Mouse (Mus musculus) heart, embryonic 11.5 days (tissue): ENCODE results near the gene Tcte1. TPM values are rescaled to one million over a fixed set of nuclear protein-coding genes. Genes with fewer than 3 reads are reported as not detected.

ENCODE experiments used
- ATAC-seq: fragments of 200-750 bp; cut with Nextera tagmentation; replicated peaks from 2 replicates; pipeline ENCODE4 v1.8.0; 2017; ENCODE audit warnings: moderate library complexity; ENCODE audit not compliant: insufficient number of reproducible peaks, low FRiP score, low TSS enrichment
- H3K27ac ChIP-seq: fragments of 300-500 bp; sonication (generic); 2 replicates; pipeline ENCODE4 v1.5.1; 2014; ENCODE audit warnings: mild to moderate bottlenecking, low read depth, low read length
- H3K27me3 ChIP-seq: fragments of 300-500 bp; sonication (generic); 2 replicates; pipeline ENCODE4 v1.6.1; 2014; ENCODE audit warnings: mild to moderate bottlenecking, low read length, mixed read lengths; ENCODE audit not compliant: control insufficient read depth, insufficient read depth
- H3K36me3 ChIP-seq: fragments of 300-500 bp; sonication (generic); 2 replicates; pipeline ENCODE4 v1.6.1; 2014; ENCODE audit warnings: mild to moderate bottlenecking, low read length, moderate library complexity, mixed read lengths; ENCODE audit not compliant: control insufficient read depth, insufficient read depth
- H3K4me1 ChIP-seq: fragments of 300-500 bp; sonication (generic); 2 replicates; pipeline ENCODE4 v1.6.1; 2014; ENCODE audit warnings: low read length; ENCODE audit not compliant: control insufficient read depth, insufficient read depth
- H3K4me2 ChIP-seq: fragments of 300-500 bp; sonication (generic); 2 replicates; pipeline ENCODE4 v1.6.1; 2014; ENCODE audit warnings: mild to moderate bottlenecking, moderate library complexity
- H3K4me3 ChIP-seq: fragments of 300-500 bp; sonication (generic); 2 replicates; pipeline ENCODE4 v1.5.1; 2014; ENCODE audit warnings: low read depth, low read length
- H3K9ac ChIP-seq: fragments of 300-500 bp; sonication (generic); 2 replicates; pipeline ENCODE4 v1.6.1; 2014; ENCODE audit warnings: mild to moderate bottlenecking, low read depth, low read length, moderate library complexity
- H3K9me3 ChIP-seq: fragments of 300-500 bp; sonication (generic); replicated peaks from 2 replicates; pipeline ENCODE4 v1.6.1; 2016; ENCODE audit warnings: low read length; ENCODE audit not compliant: control insufficient read depth
- WGBS: fragments of 180-500 bp; shearing (Covaris S2); extraction: QIAGEN DNeasy Blood & Tissue Kit; methylation state at CpG from one replicate; pipeline ENCODE4 v1.1.7; 2014; ENCODE audit not compliant: insufficient replicate concordance; 5-methylcytosine and 5-hydroxymethylcytosine counted together
- polyA plus RNA-seq: library from polyadenylated mRNA; unstranded; fragments of >200 nt; fragmentation: Nextera tagmentation; extraction: Ambion mirVana; gene quantifications from 2 replicates; pipeline ENCODE4 v1.2.1, GENCODE M21; 2014

The Tcte1 gene
- polyA plus RNA-seq, 1 experiment from 2014 or later: 0.13 TPM

DNA sequence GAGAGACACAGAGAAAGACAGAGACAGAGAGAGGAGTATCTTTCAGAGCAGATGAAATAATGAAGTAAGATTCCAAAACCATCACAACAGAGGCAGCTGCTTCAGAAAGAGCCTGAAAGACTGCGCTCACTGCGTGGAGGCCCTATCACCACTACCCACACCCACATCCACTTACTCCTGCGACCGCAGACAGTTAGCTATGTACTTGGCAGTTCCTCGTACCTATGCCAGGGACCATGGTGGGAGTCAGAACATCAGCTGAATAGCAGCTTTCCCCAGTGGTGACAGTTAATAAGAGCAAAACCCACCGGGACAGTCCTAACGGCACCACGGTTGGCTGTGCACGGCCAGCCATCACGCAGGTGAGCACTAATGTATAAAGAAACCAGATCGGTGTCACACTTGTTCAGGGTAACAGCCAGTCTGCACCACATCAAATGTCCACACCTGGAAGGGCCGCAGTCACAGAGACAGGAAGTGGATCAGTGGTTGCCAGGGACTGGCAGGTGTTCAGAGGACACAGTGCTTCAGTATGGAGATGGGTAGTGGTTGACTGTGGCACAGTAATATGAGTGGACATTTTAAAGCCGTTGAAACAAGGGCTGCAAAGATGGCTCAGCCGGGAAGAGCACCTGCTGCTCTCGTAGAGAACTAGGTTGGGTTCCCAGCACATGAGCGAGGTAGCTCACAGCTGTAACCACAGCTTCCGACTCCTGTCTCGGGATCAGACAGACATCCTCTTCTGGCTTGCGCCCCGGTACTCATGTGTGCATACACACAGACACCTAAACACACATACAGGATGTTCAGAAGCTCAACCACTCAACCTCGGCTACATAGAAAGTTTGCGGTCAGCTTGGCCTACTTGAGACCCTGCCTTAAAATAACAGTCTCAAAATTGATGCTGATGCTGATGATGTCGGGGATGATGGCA lies 34.6 kb upstream of the Tcte1 start:
- Histone ChIP-seq H3K9ac (no peak overlapping the region), H3K27ac (no peak overlapping the region), H3K4me3 (no peak overlapping the region), H3K36me3 (no peaks in the 10 kb centered on the region), H3K27me3 (no peaks in the 10 kb centered on the region; the same call in 1 of the 2 replicates), H3K9me3 (no peaks in the 10 kb centered on the region), H3K4me2 (no peak overlapping the region), H3K4me1 (no peaks in the 10 kb centered on the region)
- no peak for ATAC-seq
- 81% methylated on average over 23 of the region's 23 CpGs for WGBS

DNA sequence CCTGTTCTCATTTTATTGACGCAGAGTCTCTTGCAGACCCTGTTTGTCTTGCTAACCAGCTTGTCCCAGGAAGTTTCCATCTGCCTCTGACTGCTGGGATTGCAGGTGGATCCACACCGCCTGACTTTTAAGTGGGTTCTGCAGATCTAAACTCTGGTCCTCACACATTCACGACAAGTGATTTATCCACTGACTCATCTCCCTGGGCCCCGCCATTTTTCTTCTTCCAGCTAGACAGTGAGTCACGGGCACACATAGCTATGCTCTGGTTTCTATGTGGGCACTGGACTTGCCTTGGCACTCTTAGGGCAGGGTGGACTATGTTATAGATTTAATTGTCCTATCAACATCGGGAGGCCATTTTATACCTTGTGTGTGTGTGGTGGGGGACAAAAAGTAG lies 33.5 kb upstream of the Tcte1 start:
- no peaks in the 10 kb centered on the region for H3K4me1 ChIP-seq
- H3K9ac ChIP-seq: no peak overlapping the region
- no peaks in the 10 kb centered on the region for H3K9me3 ChIP-seq
- ATAC-seq: no peak
- 72% methylated on average over 6 of the region's 6 CpGs for WGBS
- no peak overlapping the region for H3K4me2 ChIP-seq
- H3K36me3 ChIP-seq: no peaks in the 10 kb centered on the region
- no peak overlapping the region for H3K27ac ChIP-seq
- H3K27me3 ChIP-seq: no peaks in the 10 kb centered on the region; the same call in 1 of the 2 replicates
- no peak overlapping the region for H3K4me3 ChIP-seq

DNA sequence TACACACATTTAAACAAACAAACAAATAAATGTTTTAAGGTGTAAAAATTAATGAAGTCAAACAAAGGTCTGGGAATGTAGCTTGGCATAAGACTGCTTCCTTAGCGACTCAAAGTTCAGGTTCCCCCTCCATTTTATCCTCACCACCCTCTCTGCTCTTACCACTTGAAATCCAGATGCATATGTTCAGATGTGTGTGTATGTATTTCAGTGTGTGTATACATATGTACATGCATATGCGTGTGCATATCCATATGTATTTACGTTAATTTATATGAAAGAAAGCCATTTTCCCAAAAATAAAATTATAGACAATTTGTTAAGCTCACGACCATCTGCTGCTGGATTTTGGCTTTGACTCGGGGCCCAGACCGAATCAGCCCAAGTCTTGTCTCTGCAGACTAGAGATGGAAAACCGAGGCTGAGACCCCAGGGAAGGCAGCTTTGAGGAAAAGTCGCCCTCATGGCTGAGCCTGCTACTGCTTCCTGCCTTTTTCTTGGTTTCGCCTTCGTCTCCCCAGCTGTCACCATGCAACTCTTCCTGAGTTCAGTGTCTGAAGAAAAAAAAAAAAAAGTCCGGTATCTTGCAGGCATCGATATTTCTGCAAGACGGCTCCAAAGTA lies 32.6 kb upstream of the Tcte1 start:
- no peak for ATAC-seq
- H3K4me1 ChIP-seq: no peaks in the 10 kb centered on the region
- no peak overlapping the region for H3K4me2 ChIP-seq
- WGBS: 68% methylated on average over 13 of the region's 13 CpGs
- no peak overlapping the region for H3K27ac ChIP-seq
- no peaks in the 10 kb centered on the region; the same call in 1 of the 2 replicates for H3K27me3 ChIP-seq
- H3K9ac ChIP-seq: no peak overlapping the region
- no peaks in the 10 kb centered on the region for H3K36me3 ChIP-seq
- no peak overlapping the region for H3K4me3 ChIP-seq
- H3K9me3 ChIP-seq: no peaks in the 10 kb centered on the region

DNA sequence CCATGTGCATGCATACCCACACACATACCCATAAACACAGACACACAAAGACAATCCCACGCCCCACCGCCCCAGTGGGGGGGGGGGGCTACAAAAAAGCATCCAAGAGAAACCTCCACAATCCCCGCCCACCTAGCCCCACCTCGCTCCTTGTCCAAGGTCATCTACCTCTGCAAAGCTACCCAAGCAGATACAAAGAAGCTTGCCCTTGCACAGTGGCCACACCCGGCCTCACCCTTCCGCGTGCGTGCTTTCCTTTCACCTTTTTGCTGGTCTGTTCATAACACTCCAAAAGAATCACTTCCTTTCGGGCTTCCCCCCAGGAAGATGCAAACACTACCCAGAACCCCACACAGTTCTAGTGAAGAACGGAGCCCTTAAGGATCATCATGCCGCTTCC lies 27.8 kb upstream of the Tcte1 start:
- H3K4me2 ChIP-seq: no peak overlapping the region
- no peaks in the 10 kb centered on the region for H3K4me1 ChIP-seq
- H3K9ac ChIP-seq: no peak overlapping the region
- no peak overlapping the region for H3K27ac ChIP-seq
- H3K36me3 ChIP-seq: no peaks in the 10 kb centered on the region
- H3K4me3 ChIP-seq: no peak overlapping the region
- no peak for ATAC-seq
- WGBS: 77% methylated on average over 11 of the region's 11 CpGs
- no peaks in the 10 kb centered on the region; the same call in 1 of the 2 replicates for H3K27me3 ChIP-seq
- no peaks in the 10 kb centered on the region for H3K9me3 ChIP-seq

DNA sequence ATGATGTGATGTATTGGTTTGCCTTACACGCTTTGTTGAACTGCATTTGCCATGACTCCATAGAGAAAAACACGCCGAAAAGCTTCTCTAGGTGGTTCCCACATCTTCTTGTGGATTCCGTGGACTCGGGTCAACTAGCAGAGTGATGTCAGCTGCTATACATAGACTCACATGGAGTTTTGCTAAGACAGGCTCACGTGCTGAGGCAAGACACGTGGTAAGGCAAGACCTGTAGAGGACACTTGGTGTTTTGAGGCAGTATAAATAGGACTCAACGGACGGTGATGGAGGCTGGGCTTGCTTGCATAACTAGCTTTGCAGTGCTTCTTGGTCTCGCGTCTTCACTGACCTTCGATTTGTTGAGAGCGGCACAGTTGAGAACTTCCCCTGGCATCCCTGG lies 24.8 kb upstream of the Tcte1 start:
- no peak overlapping the region for H3K27ac ChIP-seq
- no peaks in the 10 kb centered on the region for H3K36me3 ChIP-seq
- H3K9me3 ChIP-seq: no peaks in the 10 kb centered on the region
- H3K9ac ChIP-seq: no peak overlapping the region
- no peak for ATAC-seq
- no peak overlapping the region for H3K4me3 ChIP-seq
- H3K27me3 ChIP-seq: no peaks in the 10 kb centered on the region; the same call in 1 of the 2 replicates
- 73% methylated on average over 13 of the region's 13 CpGs for WGBS
- peaks cover 6% of the 10 kb centered on the region; the same call in 1 of the 2 replicates for H3K4me1 ChIP-seq
- H3K4me2 ChIP-seq: no peak overlapping the region

DNA sequence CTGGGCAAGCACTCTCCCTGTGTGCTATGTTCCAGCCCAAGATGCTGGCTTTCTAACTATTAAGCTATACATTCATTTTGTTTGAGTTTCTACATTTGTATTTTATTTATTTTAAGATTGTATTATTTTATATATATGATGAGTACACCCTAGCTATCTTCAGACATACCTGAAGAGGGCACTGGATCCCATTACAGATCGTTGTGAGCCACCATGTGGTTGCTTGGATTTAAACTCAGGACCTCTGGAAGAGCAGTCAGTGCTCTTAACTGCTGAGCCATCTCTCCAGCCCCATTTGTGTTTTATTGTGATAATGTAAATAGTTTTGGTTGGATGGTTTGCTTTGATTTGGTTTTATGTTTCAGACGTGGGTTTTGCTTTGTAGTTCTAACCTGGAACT lies 23.7 kb upstream of the Tcte1 start:
- Histone ChIP-seq H3K9me3 (no peaks in the 10 kb centered on the region), H3K4me2 (no peak overlapping the region), H3K27me3 (no peaks in the 10 kb centered on the region; the same call in 1 of the 2 replicates), H3K4me3 (no peak overlapping the region), H3K4me1 (peaks cover 6% of the 10 kb centered on the region; the same call in 1 of the 2 replicates), H3K27ac (no peak overlapping the region), H3K36me3 (no peaks in the 10 kb centered on the region), H3K9ac (no peak overlapping the region)
- WGBS: 46% methylated on average over 2 of the region's 2 CpGs
- no peak for ATAC-seq

DNA sequence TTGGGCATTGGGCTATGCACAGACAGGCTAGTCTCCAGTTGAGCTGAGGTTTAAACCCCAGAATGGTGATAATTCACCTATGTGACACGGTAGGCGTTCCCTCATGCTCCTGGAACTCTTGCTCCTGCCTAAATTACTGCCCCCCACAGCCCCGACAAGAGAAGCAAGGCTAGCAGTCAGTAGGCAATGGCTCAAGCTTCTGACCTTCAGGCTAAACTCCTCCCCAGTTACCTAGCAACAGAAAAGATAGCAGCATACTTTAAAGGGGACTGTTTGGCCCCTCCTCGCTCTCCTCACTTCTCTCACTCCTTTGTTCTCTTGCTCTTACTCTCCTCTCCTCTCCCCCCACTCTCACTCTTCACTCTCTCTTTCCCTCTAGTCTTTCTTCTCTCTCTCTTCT lies 22.3 kb upstream of the Tcte1 start:
- Histone ChIP-seq H3K27me3 (no peaks in the 10 kb centered on the region), H3K27ac (no peak overlapping the region), H3K36me3 (no peaks in the 10 kb centered on the region), H3K4me3 (no peak overlapping the region), H3K4me1 (peaks cover 6% of the 10 kb centered on the region; the same call in 1 of the 2 replicates), H3K9me3 (no peaks in the 10 kb centered on the region), H3K9ac (no peak overlapping the region), H3K4me2 (no peak overlapping the region)
- WGBS: 37% methylated on average over 4 of the region's 4 CpGs
- ATAC-seq: no peak

DNA sequence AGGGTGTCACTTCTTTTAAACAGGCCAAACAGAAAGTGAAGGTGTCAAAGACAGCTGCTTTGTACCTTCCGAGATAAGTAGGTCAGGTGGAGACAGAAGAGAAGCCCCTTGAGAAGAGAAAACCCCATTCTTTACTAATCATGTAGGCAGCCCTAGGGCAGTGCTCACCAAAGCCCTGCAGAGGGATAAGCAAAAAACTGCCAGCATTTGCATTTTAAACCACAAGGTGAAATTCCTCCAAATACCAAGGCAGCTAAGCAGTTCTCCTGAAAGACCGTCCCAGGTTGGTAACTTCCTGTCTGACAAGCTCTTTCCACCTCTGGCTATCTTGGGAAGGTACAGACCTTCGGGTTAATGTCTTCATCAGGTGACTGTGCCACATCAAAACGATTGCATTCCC lies 20.9 kb upstream of the Tcte1 start:
- 55% methylated on average over 4 of the region's 4 CpGs for WGBS
- Histone ChIP-seq H3K27ac (no peak overlapping the region), H3K27me3 (no peaks in the 10 kb centered on the region), H3K9me3 (no peaks in the 10 kb centered on the region), H3K9ac (no peak overlapping the region), H3K4me3 (no peak overlapping the region), H3K4me2 (no peak overlapping the region), H3K4me1 (peaks cover 8% of the 10 kb centered on the region; the same call in 1 of the 2 replicates), H3K36me3 (no peaks in the 10 kb centered on the region)
- no peak for ATAC-seq
